Mouse (Mus musculus): ENCODE results near the gene Spsb4. TPM values are rescaled to one million over a fixed set of nuclear protein-coding genes. Genes with fewer than 3 reads are reported as not detected.

Spsb4 gene
- total and polyA plus RNA-seq, 3 experiments, result not detected

GRCm38 (mm10) chr9:96973091-96973490 is 45.6 kb downstream of the Spsb4 start:
- no peak overlapping the region for H3K27ac ChIP-seq (ENCODE audit: control insufficient read depth, low read depth, low read length)
- H3K4me1 ChIP-seq (ENCODE audit: control insufficient read depth in 1 of 2, insufficient read depth in 2 of 2, low read length in 2 of 2), result no peaks in the 10 kb centered on the region
- H3K27me3 ChIP-seq (ENCODE audit: control insufficient read depth in 1 of 2, insufficient read depth in 2 of 2, low read length in 2 of 2), result no peaks in the 10 kb centered on the region
- H3K79me2 ChIP-seq (ENCODE audit: control insufficient read depth, insufficient read depth, low read length, poor library complexity), result no peaks in the 10 kb centered on the region
- no peaks in the 10 kb centered on the region for H3K9me3 ChIP-seq (replicated peaks; ENCODE audit: insufficient read depth, low read length)
- H3K36me3 ChIP-seq (ENCODE audit: control insufficient read depth in 1 of 2, insufficient read depth in 2 of 2, low read length in 2 of 2), result no peaks in the 10 kb centered on the region
- no peak overlapping the region for H3K4me3 ChIP-seq (ENCODE audit: control insufficient read depth in 1 of 2, insufficient read depth in 1 of 2, low read depth in 2 of 2, low read length in 2 of 2)
- TF ChIP-seq MYC (IDR thresholded peaks at IDR 0.05; ENCODE audit: low read depth, low read length), result no peak
- no peak for DNase-seq (ENCODE audit: low read depth, low spot score)
- no peak overlapping the region for H3K9ac ChIP-seq (ENCODE audit: control insufficient read depth, low read depth, low read length, poor library complexity, severe bottlenecking)

- Histone ChIP-seq H3K9me3 (replicated peaks; ENCODE audit: insufficient read depth, low read length) (no peaks in the 10 kb centered on the region), H3K27me3 (ENCODE audit: control insufficient read depth in 1 of 2, insufficient read depth in 2 of 2, low read length in 2 of 2) (no peaks in the 10 kb centered on the region), H3K36me3 (ENCODE audit: control insufficient read depth in 1 of 2, insufficient read depth in 2 of 2, low read length in 2 of 2) (no peaks in the 10 kb centered on the region), H3K9ac (ENCODE audit: control insufficient read depth, low read depth, low read length, poor library complexity, severe bottlenecking) (no peak overlapping the region), H3K4me3 (ENCODE audit: control insufficient read depth in 1 of 2, insufficient read depth in 1 of 2, low read depth in 2 of 2, low read length in 2 of 2) (no peak overlapping the region), H3K79me2 (ENCODE audit: control insufficient read depth, insufficient read depth, low read length, poor library complexity) (no peaks in the 10 kb centered on the region), H3K4me1 (ENCODE audit: control insufficient read depth in 1 of 2, insufficient read depth in 2 of 2, low read length in 2 of 2) (no peaks in the 10 kb centered on the region), H3K27ac (ENCODE audit: control insufficient read depth, low read depth, low read length) (no peak overlapping the region)
- no peak for DNase-seq (ENCODE audit: low read depth, low spot score)
- no peak for TF ChIP-seq USF2 (IDR thresholded peaks at IDR 0.05; ENCODE audit: borderline replicate concordance in 1 of 2, insufficient read depth in 1 of 2, low read depth in 1 of 2, low read length in 2 of 2)
- TF ChIP-seq CHD1 (IDR thresholded peaks at IDR 0.05; ENCODE audit: low read depth, low read length), result no peak
- no peak for TF ChIP-seq MAZ (IDR thresholded peaks at IDR 0.05; ENCODE audit: low read depth, low read length)
- TF ChIP-seq ZNF384 (IDR thresholded peaks at IDR 0.05; ENCODE audit: low read depth, low read length), result no peak
- no peak for TF ChIP-seq MAX (IDR thresholded peaks at IDR 0.05; ENCODE audit: low read length)
- no peak for TF ChIP-seq SIN3A (IDR thresholded peaks at IDR 0.05; ENCODE audit: low read length)
- no peak for TF ChIP-seq TAL1 (IDR thresholded peaks at IDR 0.05; ENCODE audit: low read length)
- TF ChIP-seq CHD2 (IDR thresholded peaks at IDR 0.05; ENCODE audit: low read length), result no peak
- TF ChIP-seq MAFK (IDR thresholded peaks at IDR 0.05; ENCODE audit: borderline replicate concordance, low read depth, low read length), result no peak
- no peak for TF ChIP-seq ZC3H11A (IDR thresholded peaks at IDR 0.05; ENCODE audit: low read depth, low read length)
- TF ChIP-seq NRF1 (IDR thresholded peaks at IDR 0.05; ENCODE audit: insufficient read depth, low read depth, low read length, poor library complexity, severe bottlenecking), result no peak
Observed at GRCm38 (mm10) chr9:96971625-96972404, 46.8 kb downstream of the Spsb4 start.

- no peaks in the 10 kb centered on the region for H3K79me2 ChIP-seq (ENCODE audit: control insufficient read depth, insufficient read depth, low read length, poor library complexity)
- TF ChIP-seq ELF1 (IDR thresholded peaks at IDR 0.05; ENCODE audit: low read depth, low read length) (no peak), POLR2AphosphoS2 (IDR thresholded peaks at IDR 0.05; ENCODE audit: low read length) (no peak), TCF12 (IDR thresholded peaks at IDR 0.05; ENCODE audit: low read depth, low read length) (no peak), ZKSCAN1 (IDR thresholded peaks at IDR 0.05; ENCODE audit: low read depth, low read length) (no peak), TBP (IDR thresholded peaks at IDR 0.05; ENCODE audit: low read depth, low read length) (no peak), MEF2A (IDR thresholded peaks at IDR 0.05; ENCODE audit: extremely low read depth, insufficient replicate concordance, low read depth, low read length, poor library complexity, severe bottlenecking) (no peak), CHD2 (IDR thresholded peaks at IDR 0.05; ENCODE audit: low read length) (no peak), ZMIZ1 (IDR thresholded peaks at IDR 0.05; ENCODE audit: low read depth, low read length) (no peak), GABPA (IDR thresholded peaks at IDR 0.05; ENCODE audit: low read depth, low read length) (no peak), KAT2A (conservative IDR thresholded peaks at IDR 0.05; ENCODE audit: low read depth, low read length) (no peak), POLR2A (IDR thresholded peaks at IDR 0.05; ENCODE audit: control insufficient read depth in 1 of 2, insufficient read depth in 1 of 2, low read depth in 1 of 2, low read length in 2 of 2, poor library complexity in 1 of 2) (no peak), BHLHE40 (IDR thresholded peaks at IDR 0.05; ENCODE audit: borderline replicate concordance, low read depth, low read length) (no peak), UBTF (IDR thresholded peaks at IDR 0.05; ENCODE audit: borderline replicate concordance, insufficient read depth, low read depth, low read length) (no peak), USF1 (IDR thresholded peaks at IDR 0.05; ENCODE audit: low read depth, low read length) (no peak)
Observed at GRCm38 (mm10) chr9:96967516-96967915, 51.1 kb downstream of the Spsb4 start.

More at GRCm38 (mm10) chr9:96967516-96967915, 51.1 kb downstream of the Spsb4 start:
- no peaks in the 10 kb centered on the region for H3K9me3 ChIP-seq (replicated peaks; ENCODE audit: insufficient read depth, low read length)
- DNase-seq (ENCODE audit: low read depth, low spot score), result no peak
- no peak overlapping the region for H3K9ac ChIP-seq (ENCODE audit: control insufficient read depth, low read depth, low read length, poor library complexity, severe bottlenecking)
- no peaks in the 10 kb centered on the region for H3K27me3 ChIP-seq (ENCODE audit: control insufficient read depth in 1 of 2, insufficient read depth in 2 of 2, low read length in 2 of 2)
- no peak overlapping the region for H3K27ac ChIP-seq (ENCODE audit: control insufficient read depth, low read depth, low read length)
- no peak overlapping the region for H3K4me3 ChIP-seq (ENCODE audit: control insufficient read depth in 1 of 2, insufficient read depth in 1 of 2, low read depth in 2 of 2, low read length in 2 of 2)
- H3K4me1 ChIP-seq (ENCODE audit: control insufficient read depth in 1 of 2, insufficient read depth in 2 of 2, low read length in 2 of 2), result no peaks in the 10 kb centered on the region
- no peaks in the 10 kb centered on the region for H3K36me3 ChIP-seq (ENCODE audit: control insufficient read depth in 1 of 2, insufficient read depth in 2 of 2, low read length in 2 of 2)

Data from MEL (cell line).